Mouse (Mus musculus) kidney, postnatal 0 days (tissue): ENCODE results near the gene Kif4. TPM values are rescaled to one million over a fixed set of nuclear protein-coding genes. Genes with fewer than 3 reads are reported as not detected.

Experiments
- ATAC-seq: fragments of 200-750 bp; cut with Nextera tagmentation; replicated peaks from 2 replicates; pipeline ENCODE4 v1.8.0; 2017; ENCODE audit warnings: low read depth, moderate number of reproducible peaks, moderate TSS enrichment, moderate library complexity; ENCODE audit not compliant: low FRiP score
- DNase-seq: peaks from one replicate; pipeline ENCODE4 v3.0.0-alpha.2; 2016; ENCODE audit warnings: low spot score
- H3K27ac ChIP-seq: fragments of 300-500 bp; sonication (generic); 2 replicates; pipeline ENCODE4 v1.5.1; 2014; ENCODE audit warnings: mild to moderate bottlenecking
- H3K27me3 ChIP-seq: fragments of 300-500 bp; sonication (generic); 2 replicates; pipeline ENCODE4 v1.6.1; 2014; ENCODE audit warnings: low read length, mixed read lengths; ENCODE audit not compliant: insufficient read depth
- H3K36me3 ChIP-seq: fragments of 300-500 bp; sonication (generic); 2 replicates; pipeline ENCODE4 v1.6.1; 2014; ENCODE audit warnings: low read length, mixed read lengths; ENCODE audit not compliant: insufficient read depth
- H3K4me1 ChIP-seq: fragments of 300-500 bp; sonication (generic); replicated peaks from 2 replicates; pipeline ENCODE4 v1.6.1; 2014; ENCODE audit warnings: antibody characterized with exemption, low read length, mixed read lengths; ENCODE audit not compliant: insufficient read depth
- H3K4me2 ChIP-seq: fragments of 300-500 bp; sonication (generic); 2 replicates; pipeline ENCODE4 v1.6.1; 2014; ENCODE audit warnings: mild to moderate bottlenecking, low read length, moderate library complexity, mixed read lengths
- H3K4me3 ChIP-seq: fragments of 300-500 bp; sonication (generic); replicated peaks from 2 replicates; pipeline ENCODE4 v1.5.1; 2014; ENCODE audit warnings: low read depth, low read length
- H3K9ac ChIP-seq: fragments of 300-500 bp; sonication (generic); 2 replicates; pipeline ENCODE4 v1.6.1; 2014; ENCODE audit warnings: low read depth, low read length
- H3K9me3 ChIP-seq: fragments of 300-500 bp; sonication (generic); replicated peaks from 2 replicates; pipeline ENCODE4 v1.6.1; 2016; ENCODE audit warnings: low read length, inconsistent platforms, mixed read lengths
- CTCF ChIP-seq: IDR thresholded peaks from 2 replicates; pipeline ENCODE4 v1.5.1; 2016; ENCODE audit warnings: antibody characterized with exemption, low read depth, mild to moderate bottlenecking, moderate library complexity
- WGBS: fragments of 180-500 bp; shearing (Covaris S2); extraction: QIAGEN DNeasy Blood & Tissue Kit; methylation state at CpG from one replicate; pipeline ENCODE4 v1.1.7; 2014; 5-methylcytosine and 5-hydroxymethylcytosine counted together
- polyA plus RNA-seq: library from polyadenylated mRNA; unstranded; fragments of >200 nt; fragmentation: Nextera tagmentation; extraction: Ambion mirVana; gene quantifications from 2 replicates; pipeline ENCODE4 v1.2.1, GENCODE M21; 2015

Kif4 gene
- polyA plus RNA-seq, 1 experiment from 2014 or later: 10.1 TPM

- H3K4me1 ChIP-seq: no peaks in the 10 kb centered on the region
- no peak for ATAC-seq
- no peak overlapping the region for H3K4me2 ChIP-seq
- WGBS: 66% methylated on average over 6 of the region's 6 CpGs
- no peak overlapping the region for H3K4me3 ChIP-seq
- H3K27me3 ChIP-seq: no peaks in the 10 kb centered on the region
- H3K27ac ChIP-seq: no peak overlapping the region
- no peaks in the 10 kb centered on the region for H3K9me3 ChIP-seq
- H3K9ac ChIP-seq: no peak overlapping the region
- no peak for TF ChIP-seq CTCF
- no peaks in the 10 kb centered on the region for H3K36me3 ChIP-seq
- DNase-seq: no peak
Measured at GRCm38 (mm10) chrX:100740785-100741184, 115.2 kb downstream of the Kif4 start.

GRCm38 (mm10) chrX:100741940-100742339 is 116.4 kb downstream of the Kif4 start:
- Histone ChIP-seq H3K9ac (no peak overlapping the region), H3K4me2 (no peak overlapping the region), H3K36me3 (no peaks in the 10 kb centered on the region), H3K27ac (no peak overlapping the region), H3K27me3 (no peaks in the 10 kb centered on the region), H3K4me1 (no peaks in the 10 kb centered on the region), H3K9me3 (no peaks in the 10 kb centered on the region), H3K4me3 (no peak overlapping the region)
- 17% methylated on average over 10 of the region's 10 CpGs for WGBS
- DNase-seq: peak; percentile 47
- no peak for ATAC-seq
- TF ChIP-seq CTCF: peak; percentile 62

- no peaks in the 10 kb centered on the region for H3K36me3 ChIP-seq
- no peak for ATAC-seq
- H3K27ac ChIP-seq: no peak overlapping the region
- H3K4me1 ChIP-seq: no peaks in the 10 kb centered on the region
- H3K4me2 ChIP-seq: no peak overlapping the region
- no peak overlapping the region for H3K4me3 ChIP-seq
- 84% methylated on average over 6 of the region's 6 CpGs for WGBS
- no peak overlapping the region for H3K9ac ChIP-seq
- H3K9me3 ChIP-seq: no peaks in the 10 kb centered on the region
- no peak for DNase-seq
- no peaks in the 10 kb centered on the region for H3K27me3 ChIP-seq
- TF ChIP-seq CTCF: peak; percentile 34; the same call in 1 of the 2 replicates
Measured at GRCm38 (mm10) chrX:100765855-100766254, 140.3 kb downstream of the Kif4 start.

- peak; percentile 21 for DNase-seq
- peak; percentile 43 for TF ChIP-seq CTCF
- H3K36me3 ChIP-seq: no peaks in the 10 kb centered on the region
- H3K4me3 ChIP-seq: peak within 1 kb of the TSS; percentile 31
- no peaks in the 10 kb centered on the region for H3K9me3 ChIP-seq
- H3K4me2 ChIP-seq: peak within 1 kb of the TSS; percentile 63
- no peak within 1 kb of the TSS for H3K27ac ChIP-seq
- H3K27me3 ChIP-seq: no peaks in the 10 kb centered on the region
- ATAC-seq: 0 out of 2 replicates have a peak, but pooled peaks have one; percentile 33
- H3K9ac ChIP-seq: no peak within 1 kb of the TSS
- H3K4me1 ChIP-seq: no peaks in the 10 kb centered on the region
- WGBS: 28% methylated on average over 26 of the region's 26 CpGs
Measured at GRCm38 (mm10) chrX:100767181-100767884, 141.8 kb downstream of the Kif4 start, which contains the start of gene Dlg3. Gene Dlg3 (plus strand): TSS chrX:100767722.

DNA sequence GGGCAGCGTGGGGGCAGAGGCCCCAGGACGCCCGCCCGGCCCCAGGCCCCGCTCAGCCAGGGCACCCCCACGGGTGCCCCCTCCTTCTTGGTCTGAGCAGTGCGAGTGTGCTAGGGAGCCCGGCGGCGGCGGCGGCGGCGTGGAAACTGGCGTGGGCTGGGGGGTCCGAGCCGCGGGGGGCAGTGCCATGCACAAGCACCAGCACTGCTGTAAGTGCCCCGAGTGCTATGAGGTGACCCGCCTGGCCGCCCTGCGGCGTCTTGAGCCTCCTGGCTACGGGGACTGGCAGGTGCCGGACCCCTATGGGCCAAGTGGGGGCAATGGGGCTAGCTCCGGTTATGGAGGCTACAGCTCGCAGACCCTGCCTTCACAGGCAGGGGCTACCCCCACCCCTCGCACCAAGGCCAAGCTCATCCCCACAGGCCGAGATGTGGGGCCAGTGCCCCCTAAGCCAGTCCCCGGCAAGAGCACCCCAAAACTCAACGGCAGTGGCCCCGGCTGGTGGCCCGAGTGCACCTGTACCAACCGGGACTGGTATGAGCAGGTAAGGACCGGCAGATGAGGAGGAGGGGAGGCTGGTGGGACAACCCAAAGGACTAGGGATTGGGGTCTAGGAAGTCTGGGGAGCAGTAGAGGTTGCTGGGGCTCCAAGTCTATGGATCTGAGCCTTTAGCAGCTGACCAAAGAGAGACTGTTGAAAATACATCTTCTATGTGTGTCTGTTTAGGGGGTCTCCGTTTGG is 142.5 kb downstream of the Kif4 start:
- H3K27ac ChIP-seq: no peak overlapping the region
- no peaks in the 10 kb centered on the region for H3K4me1 ChIP-seq
- TF ChIP-seq CTCF: no peak
- WGBS: 39% methylated on average over 36 of the region's 36 CpGs
- DNase-seq (no peak), ATAC-seq (peak; percentile 46)
- peak overlapping the region; percentile 31 for H3K4me3 ChIP-seq
- H3K9ac ChIP-seq: no peak overlapping the region
- H3K4me2 ChIP-seq: peak overlapping the region; percentile 63
- no peaks in the 10 kb centered on the region for H3K36me3 ChIP-seq
- H3K27me3 ChIP-seq: no peaks in the 10 kb centered on the region
- no peaks in the 10 kb centered on the region for H3K9me3 ChIP-seq

- Histone ChIP-seq H3K36me3 (no peaks in the 10 kb centered on the region), H3K4me3 (no peak overlapping the region), H3K9ac (no peak overlapping the region), H3K27me3 (no peaks in the 10 kb centered on the region), H3K27ac (no peak overlapping the region), H3K4me1 (no peaks in the 10 kb centered on the region), H3K9me3 (no peaks in the 10 kb centered on the region), H3K4me2 (no peak overlapping the region)
- DNase-seq: no peak
- 84% methylated on average over 5 of the region's 5 CpGs for WGBS
- ATAC-seq: no peak
- no peak for TF ChIP-seq CTCF
Measured at GRCm38 (mm10) chrX:100769281-100769680, 143.7 kb downstream of the Kif4 start.
